Mouse (Mus musculus) kidney, postnatal 0 days (tissue): Measurements from ENCODE around the gene Tspan4. TPM values are rescaled to one million over a fixed set of nuclear protein-coding genes. Genes with fewer than 3 reads are reported as not detected.
A peak's percentile ranks its signal among the peaks of the same experiment; 100 is the strongest.

Experiments used
- ATAC-seq: fragments of 200-750 bp; cut with Nextera tagmentation; replicated peaks from 2 replicates; pipeline ENCODE4 v1.8.0; 2017; ENCODE audit warnings: low read depth, moderate number of reproducible peaks, moderate TSS enrichment, moderate library complexity; ENCODE audit not compliant: low FRiP score
- DNase-seq: peaks from one replicate; pipeline ENCODE4 v3.0.0-alpha.2; 2016; ENCODE audit warnings: low spot score
- H3K27ac ChIP-seq: fragments of 300-500 bp; sonication (generic); 2 replicates; pipeline ENCODE4 v1.5.1; 2014; ENCODE audit warnings: mild to moderate bottlenecking
- H3K27me3 ChIP-seq: fragments of 300-500 bp; sonication (generic); 2 replicates; pipeline ENCODE4 v1.6.1; 2014; ENCODE audit warnings: low read length, mixed read lengths; ENCODE audit not compliant: insufficient read depth
- H3K36me3 ChIP-seq: fragments of 300-500 bp; sonication (generic); 2 replicates; pipeline ENCODE4 v1.6.1; 2014; ENCODE audit warnings: low read length, mixed read lengths; ENCODE audit not compliant: insufficient read depth
- H3K4me1 ChIP-seq: fragments of 300-500 bp; sonication (generic); replicated peaks from 2 replicates; pipeline ENCODE4 v1.6.1; 2014; ENCODE audit warnings: antibody characterized with exemption, low read length, mixed read lengths; ENCODE audit not compliant: insufficient read depth
- H3K4me2 ChIP-seq: fragments of 300-500 bp; sonication (generic); 2 replicates; pipeline ENCODE4 v1.6.1; 2014; ENCODE audit warnings: mild to moderate bottlenecking, low read length, moderate library complexity, mixed read lengths
- H3K4me3 ChIP-seq: fragments of 300-500 bp; sonication (generic); replicated peaks from 2 replicates; pipeline ENCODE4 v1.5.1; 2014; ENCODE audit warnings: low read depth, low read length
- H3K9ac ChIP-seq: fragments of 300-500 bp; sonication (generic); 2 replicates; pipeline ENCODE4 v1.6.1; 2014; ENCODE audit warnings: low read depth, low read length
- H3K9me3 ChIP-seq: fragments of 300-500 bp; sonication (generic); replicated peaks from 2 replicates; pipeline ENCODE4 v1.6.1; 2016; ENCODE audit warnings: low read length, inconsistent platforms, mixed read lengths
- CTCF ChIP-seq: IDR thresholded peaks from 2 replicates; pipeline ENCODE4 v1.5.1; 2016; ENCODE audit warnings: antibody characterized with exemption, low read depth, mild to moderate bottlenecking, moderate library complexity
- WGBS: fragments of 180-500 bp; shearing (Covaris S2); extraction: QIAGEN DNeasy Blood & Tissue Kit; methylation state at CpG from one replicate; pipeline ENCODE4 v1.1.7; 2014; 5-methylcytosine and 5-hydroxymethylcytosine counted together
- polyA plus RNA-seq: library from polyadenylated mRNA; unstranded; fragments of >200 nt; fragmentation: Nextera tagmentation; extraction: Ambion mirVana; gene quantifications from 2 replicates; pipeline ENCODE4 v1.2.1, GENCODE M21; 2015

Gene Tspan4
- polyA plus RNA-seq, 1 experiment from 2014 or later: 115 TPM

DNA sequence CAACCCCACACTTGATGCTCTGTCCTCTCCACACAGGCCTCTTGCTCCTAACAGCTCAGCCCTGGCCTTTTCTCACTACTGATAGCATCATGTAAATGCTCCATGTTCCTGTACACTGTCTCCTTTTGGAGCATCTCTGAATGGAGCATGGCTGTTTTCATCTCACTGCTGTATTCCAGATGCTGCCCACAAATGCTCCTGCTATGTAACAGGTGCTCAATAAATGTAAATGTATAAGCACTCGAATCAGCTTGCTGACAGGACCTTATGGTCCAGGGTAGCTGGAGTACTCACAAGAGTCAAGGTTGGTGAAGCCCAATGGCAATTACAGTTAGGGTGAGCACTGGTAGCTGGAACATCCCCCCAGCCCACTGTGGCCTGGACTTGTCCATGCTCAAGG lies 3.8 kb upstream of the Tspan4 start:
- no peak overlapping the region for H3K4me3 ChIP-seq
- H3K4me2 ChIP-seq: no peak overlapping the region
- 88% methylated on average over 1 of the region's 1 CpGs for WGBS
- peaks cover 39% of the 10 kb centered on the region for H3K4me1 ChIP-seq
- no peak overlapping the region for H3K27ac ChIP-seq
- ATAC-seq: no peak
- TF ChIP-seq CTCF: no peak
- peaks cover 23% of the 10 kb centered on the region for H3K36me3 ChIP-seq
- DNase-seq: no peak
- H3K9me3 ChIP-seq: no peaks in the 10 kb centered on the region
- H3K9ac ChIP-seq: no peak overlapping the region
- no peaks in the 10 kb centered on the region for H3K27me3 ChIP-seq

DNA sequence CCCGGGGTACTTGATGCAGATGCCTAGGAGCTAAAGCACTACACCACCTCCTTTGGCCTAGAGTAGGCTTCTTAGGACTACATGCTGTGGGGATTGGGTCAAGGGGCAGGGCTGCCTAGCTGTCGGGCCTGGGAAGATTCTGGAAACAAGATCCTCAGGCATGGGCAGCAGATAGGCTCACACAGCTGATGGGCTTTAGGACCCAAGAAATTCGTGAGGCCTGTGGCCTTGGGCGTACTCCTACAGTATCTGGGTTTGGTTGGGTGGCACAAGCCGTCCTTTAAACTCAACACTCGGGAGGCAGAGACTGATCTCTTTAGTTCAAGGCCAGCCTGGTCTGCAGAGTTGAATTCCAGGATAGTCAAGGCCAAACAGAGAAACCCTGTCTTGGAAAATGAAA lies 2.8 kb upstream of the Tspan4 start:
- no peak for ATAC-seq
- no peak overlapping the region for H3K4me3 ChIP-seq
- peaks cover 38% of the 10 kb centered on the region for H3K4me1 ChIP-seq
- TF ChIP-seq CTCF: no peak
- H3K36me3 ChIP-seq: peaks cover 23% of the 10 kb centered on the region
- H3K9me3 ChIP-seq: no peaks in the 10 kb centered on the region
- no peak overlapping the region for H3K27ac ChIP-seq
- H3K9ac ChIP-seq: no peak overlapping the region
- H3K4me2 ChIP-seq: no peak overlapping the region
- H3K27me3 ChIP-seq: no peaks in the 10 kb centered on the region
- 76% methylated on average over 6 of the region's 6 CpGs for WGBS
- DNase-seq: no peak

DNA sequence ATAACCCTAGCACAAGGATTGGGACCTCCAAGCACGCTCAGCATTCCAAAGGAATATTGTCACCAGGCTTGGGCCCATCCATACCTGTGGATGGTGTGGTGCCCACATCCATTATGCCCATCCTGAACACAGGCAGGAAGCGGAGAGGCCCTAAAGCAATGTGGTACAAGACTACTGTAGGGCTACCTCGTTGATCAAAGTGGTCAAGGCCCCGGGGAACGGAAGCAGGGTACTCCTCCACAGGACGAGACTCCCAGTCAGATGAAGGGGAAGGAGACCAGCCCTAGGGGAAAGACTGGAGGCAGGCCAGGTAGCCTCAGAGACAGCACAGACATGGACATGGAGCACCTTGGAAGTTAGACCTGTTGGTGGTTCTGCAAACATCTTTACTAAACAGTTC lies 2.3 kb upstream of the Tspan4 start:
- Histone ChIP-seq H3K4me3 (no peak overlapping the region), H3K36me3 (peaks cover 23% of the 10 kb centered on the region), H3K4me1 (peaks cover 44% of the 10 kb centered on the region), H3K9me3 (no peaks in the 10 kb centered on the region), H3K4me2 (no peak overlapping the region), H3K27me3 (no peaks in the 10 kb centered on the region), H3K9ac (no peak overlapping the region), H3K27ac (no peak overlapping the region)
- TF ChIP-seq CTCF: no peak
- ATAC-seq: no peak
- no peak for DNase-seq
- 69% methylated on average over 6 of the region's 6 CpGs for WGBS

DNA sequence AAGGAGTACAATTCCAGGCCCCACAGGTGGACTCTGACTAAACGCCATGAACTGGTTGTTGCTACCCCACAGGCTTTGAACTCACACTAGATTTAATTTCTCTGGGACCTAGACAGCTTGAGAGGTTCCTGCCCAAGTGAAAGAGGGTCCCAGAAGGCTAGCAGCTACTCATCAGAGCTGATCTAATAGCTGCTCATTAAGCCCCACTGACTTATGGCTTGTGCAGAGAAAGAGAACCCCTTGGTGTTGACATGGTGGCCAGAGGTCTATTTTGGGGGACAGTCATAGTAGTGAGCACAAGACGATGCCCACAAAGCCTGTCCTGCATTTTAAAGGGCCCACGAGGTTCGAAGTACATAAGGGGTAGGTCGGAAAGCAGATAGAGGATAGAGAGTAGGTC lies 880 bp upstream of the Tspan4 start:
- Histone ChIP-seq H3K27ac (no peak overlapping the region), H3K4me3 (peak overlapping the region; percentile 77), H3K4me1 (peaks cover 33% of the 10 kb centered on the region), H3K36me3 (peaks cover 23% of the 10 kb centered on the region), H3K4me2 (peak overlapping the region; percentile 97), H3K9ac (peak overlapping the region; percentile 88), H3K27me3 (no peaks in the 10 kb centered on the region), H3K9me3 (no peaks in the 10 kb centered on the region)
- ATAC-seq (no peak), DNase-seq (no peak)
- 7% methylated on average over 5 of the region's 5 CpGs for WGBS
- no peak for TF ChIP-seq CTCF

DNA sequence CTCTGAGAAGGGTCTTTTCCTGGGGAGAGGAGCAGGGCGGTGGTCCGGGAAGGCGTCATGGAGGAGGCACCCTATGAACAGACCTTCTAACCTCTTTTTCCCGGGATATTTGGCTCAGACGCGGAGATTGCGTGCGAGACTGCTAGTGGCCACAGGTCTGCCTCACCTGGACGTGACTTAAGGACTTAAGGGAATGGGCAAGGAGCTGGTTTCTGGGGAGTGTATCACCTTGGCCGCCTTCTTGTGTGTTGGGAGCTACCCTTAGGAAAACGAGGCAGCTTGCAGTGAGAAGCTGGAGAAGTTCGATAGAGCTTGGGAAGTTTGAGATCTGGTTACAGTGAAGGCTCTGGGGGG lies 742 bp downstream of the Tspan4 start:
- Histone ChIP-seq H3K4me2 (peak overlapping the region; percentile 97), H3K4me3 (peak overlapping the region; percentile 77), H3K4me1 (peaks cover 19% of the 10 kb centered on the region), H3K27ac (peak overlapping the region; percentile 96), H3K9me3 (no peaks in the 10 kb centered on the region), H3K27me3 (no peaks in the 10 kb centered on the region), H3K36me3 (peaks cover 11% of the 10 kb centered on the region), H3K9ac (peak overlapping the region; percentile 88)
- DNase-seq: peak; percentile 35
- no peak for TF ChIP-seq CTCF
- 2% methylated on average over 12 of the region's 12 CpGs for WGBS
- ATAC-seq: 0 out of 2 replicates have a peak, but pooled peaks have one; percentile 0

DNA sequence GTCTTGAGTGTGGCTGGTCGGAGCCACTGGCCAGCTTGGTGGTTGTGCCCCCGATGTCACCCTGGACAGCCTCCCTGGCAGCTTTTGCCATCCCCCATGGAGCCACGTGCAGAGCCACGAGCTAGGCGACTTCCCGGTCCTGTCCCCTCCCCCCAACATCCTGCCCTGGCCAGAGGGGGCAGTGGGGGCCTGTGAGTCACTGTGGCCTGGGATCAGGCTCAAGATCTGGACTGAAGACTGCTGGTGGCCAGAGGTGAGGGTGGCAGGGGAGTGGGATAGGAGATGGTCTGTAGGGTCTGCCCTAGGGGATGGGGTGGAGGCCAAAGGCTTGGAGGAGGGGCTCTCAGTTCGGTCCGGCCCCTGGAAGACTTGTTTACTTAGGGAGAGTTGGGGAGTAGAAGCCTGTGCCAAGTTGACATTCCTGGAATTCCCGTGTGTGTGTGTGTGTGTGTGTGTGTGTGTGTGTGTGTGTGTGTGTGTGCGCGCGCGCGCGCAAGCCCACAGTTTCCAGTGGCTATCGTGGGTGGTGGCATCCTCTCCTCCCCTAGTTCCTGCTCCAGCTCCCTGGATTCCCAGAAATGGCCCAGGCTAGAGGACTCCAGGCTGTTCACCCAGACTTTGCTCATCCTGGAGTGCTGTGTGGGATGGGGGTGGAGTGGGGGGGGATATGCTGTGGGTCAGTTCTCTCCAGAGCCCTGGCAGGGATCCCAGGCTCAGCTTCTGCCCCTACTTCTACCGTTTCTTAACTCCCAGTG lies 1.4 kb downstream of the Tspan4 start:
- TF ChIP-seq CTCF: peak; percentile 59
- H3K4me3 ChIP-seq: peak overlapping the region; percentile 77
- WGBS: 0% methylated on average over 17 of the region's 17 CpGs
- H3K36me3 ChIP-seq: peaks cover 5% of the 10 kb centered on the region; the same call in 1 of the 2 replicates
- H3K27me3 ChIP-seq: no peaks in the 10 kb centered on the region
- peak overlapping the region; percentile 97 for H3K4me2 ChIP-seq
- peak overlapping the region; percentile 96 for H3K27ac ChIP-seq
- DNase-seq (peak; percentile 92), ATAC-seq (peak; percentile 76)
- peak overlapping the region; percentile 88 for H3K9ac ChIP-seq
- H3K9me3 ChIP-seq: no peaks in the 10 kb centered on the region
- peaks cover 25% of the 10 kb centered on the region for H3K4me1 ChIP-seq

DNA sequence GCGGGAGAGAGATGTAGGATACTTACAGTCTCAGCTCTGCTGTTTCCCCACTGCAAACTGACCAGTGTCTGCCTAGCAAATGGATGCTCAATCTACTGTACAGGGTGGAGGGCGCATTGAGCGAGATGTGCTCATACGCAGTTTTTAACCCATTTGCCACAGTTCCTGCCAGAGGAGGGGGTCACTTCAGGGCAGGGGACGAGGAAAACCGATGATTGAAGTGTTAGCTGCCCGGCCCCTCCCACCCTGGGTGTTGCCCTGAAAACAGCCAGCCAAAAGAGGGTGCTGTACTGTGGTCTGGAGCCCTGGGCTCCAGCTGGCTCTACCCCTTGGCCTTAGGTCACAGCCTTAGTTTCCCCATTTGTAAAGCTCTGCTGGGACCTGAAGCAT lies 1.9 kb downstream of the Tspan4 start:
- Histone ChIP-seq H3K4me3 (peak overlapping the region; percentile 77; the same call in 1 of the 2 replicates), H3K36me3 (0 out of 2 replicates have a peak, but pooled peaks cover 2% of the 10 kb centered on the region), H3K27ac (peak overlapping the region; percentile 96), H3K4me1 (peaks cover 30% of the 10 kb centered on the region), H3K4me2 (peak overlapping the region; percentile 97), H3K9ac (peak overlapping the region; percentile 88), H3K27me3 (no peaks in the 10 kb centered on the region), H3K9me3 (no peaks in the 10 kb centered on the region)
- TF ChIP-seq CTCF: peak; percentile 20; the same call in 1 of the 2 replicates
- WGBS: 5% methylated on average over 7 of the region's 7 CpGs
- ATAC-seq: no peak; the same call in 1 of the 2 replicates
- no peak for DNase-seq
